Mouse (Mus musculus) adrenal gland, adult 18-20 months (tissue): ENCODE data around the gene Elmo3. TPM values are rescaled to one million over a fixed set of nuclear protein-coding genes. Genes with fewer than 3 reads are reported as not detected.
A peak's percentile ranks its signal among the peaks of the same experiment; 100 is the strongest.

Experiments used
- DNase-seq, 2 experiments: peaks; one replicate each; pipeline ENCODE4 v3.0.0; 2021 to 2022; ENCODE audit warnings: low spot score in 2 of 2
- long read RNA-seq, 2 experiments: library from polyadenylated mRNA; stranded (forward); transcript quantifications; one replicate each; pipeline ENCODE4 v2.0.0; 2021
- total RNA-seq, 2 experiments: library from RNA; stranded (reverse); gene quantifications; 1 replicate in 1 of 2; 2 replicates in 1 of 2; pipeline ENCODE4 v1.2.3; 2021

Elmo3 gene
- 1 to 10 TPM; 4.5 to 6.9 TPM for total RNA-seq
- long read RNA-seq, experiment 1, partial matches to known transcripts: 3 of 12 reads
- long read RNA-seq, experiment 1, other reads (novel, unspliced or antisense): 5 of 12 reads
- long read RNA-seq, experiment 2, transcript Elmo3-201 (20 exons, 3,189 nt): major isoform, 15 of 23 reads
- long read RNA-seq, experiment 2, partial matches to known transcripts: 1 of 23 reads
- long read RNA-seq, experiment 2, other reads (novel, unspliced or antisense): 5 of 23 reads

- DNase-seq: peak; percentile 50 to 54
Measured at GRCm38 (mm10) chr8:105305211-105306145, at the start of gene Elmo3. TSS of gene Elmo3 (plus strand) at chr8:105305601.

DNA sequence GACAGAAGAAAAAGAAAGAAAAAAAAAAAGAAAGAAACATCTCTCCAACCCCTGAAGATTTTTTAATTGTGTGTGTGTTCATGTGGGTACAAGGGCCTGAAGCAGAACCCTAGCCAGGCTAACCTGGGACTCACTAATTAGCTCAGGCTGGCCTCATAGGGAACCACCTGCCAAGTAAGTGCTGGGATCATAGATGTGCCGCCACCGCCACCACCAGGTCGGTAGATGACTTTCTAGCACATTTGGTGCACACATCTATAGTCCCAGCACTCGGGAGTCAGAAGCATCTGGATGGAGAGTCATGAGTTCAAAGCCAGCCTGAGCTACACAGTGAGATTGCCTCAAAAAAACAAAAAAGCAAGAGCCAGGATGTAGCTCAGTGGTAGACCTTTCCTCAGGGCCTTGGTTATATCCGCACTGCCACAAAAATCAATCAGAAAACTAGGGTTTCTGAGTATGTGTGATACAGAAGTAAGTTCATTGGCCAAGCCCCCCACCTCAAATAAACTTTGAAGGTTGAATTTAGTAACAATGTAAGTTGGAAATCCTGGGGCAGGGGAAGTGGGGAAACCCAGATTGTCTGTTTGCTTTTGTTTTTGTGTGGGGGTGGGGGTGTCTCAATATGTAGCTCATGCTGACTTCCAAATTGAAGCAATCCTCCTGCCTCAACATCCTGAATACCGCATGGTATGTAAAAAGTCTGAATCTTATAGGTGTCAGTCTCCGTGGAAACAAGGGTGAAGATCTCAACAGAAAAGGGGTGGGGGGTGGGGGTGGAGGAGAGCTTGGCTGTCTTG, 47.9 kb upstream of the Elmo3 start:
- DNase-seq: no peak

GRCm38 (mm10) chr8:105258911-105259720, 46.3 kb upstream of the Elmo3 start:
- DNase-seq: no peak

- peak; percentile 73 to 84 for DNase-seq
Measured at GRCm38 (mm10) chr8:105259721-105260320, 45.6 kb upstream of the Elmo3 start.

- no peak for DNase-seq
Measured at GRCm38 (mm10) chr8:105260371-105261099, 44.9 kb upstream of the Elmo3 start.

- no peak for DNase-seq
Measured at GRCm38 (mm10) chr8:105261326-105261980, 43.9 kb upstream of the Elmo3 start.

DNA sequence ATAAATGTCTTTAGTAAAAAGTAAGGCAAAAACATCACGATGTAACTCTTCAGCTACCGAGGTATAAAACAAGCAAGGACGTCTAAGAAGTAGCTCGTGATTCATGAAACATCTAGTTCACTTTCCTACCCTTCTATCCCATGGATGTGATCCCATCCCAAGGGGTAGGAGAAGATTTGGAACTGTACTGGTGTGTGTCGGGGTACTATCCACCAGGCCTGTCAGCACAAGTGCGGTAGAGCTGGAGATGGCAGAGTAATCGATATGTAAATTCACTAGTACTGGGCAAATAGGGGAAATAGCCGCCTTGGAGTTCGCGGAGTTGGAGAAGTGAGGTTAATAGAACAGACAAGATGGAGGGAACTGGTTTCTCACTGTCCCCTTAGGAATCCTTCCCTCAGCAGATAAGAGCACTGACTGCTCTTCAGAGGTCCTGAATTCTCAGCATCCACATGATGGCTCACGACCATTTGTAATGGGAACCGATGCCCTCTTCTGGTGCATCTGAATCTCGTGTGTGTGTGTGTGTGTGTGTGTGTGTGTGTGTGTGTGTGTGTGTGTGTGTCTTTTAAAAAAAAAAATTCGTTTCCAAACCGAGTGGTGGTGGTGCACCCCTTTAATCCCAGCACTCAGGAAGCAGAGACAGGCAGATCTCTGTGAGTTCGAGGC, 42.0 kb upstream of the Elmo3 start:
- no peak for DNase-seq

DNA sequence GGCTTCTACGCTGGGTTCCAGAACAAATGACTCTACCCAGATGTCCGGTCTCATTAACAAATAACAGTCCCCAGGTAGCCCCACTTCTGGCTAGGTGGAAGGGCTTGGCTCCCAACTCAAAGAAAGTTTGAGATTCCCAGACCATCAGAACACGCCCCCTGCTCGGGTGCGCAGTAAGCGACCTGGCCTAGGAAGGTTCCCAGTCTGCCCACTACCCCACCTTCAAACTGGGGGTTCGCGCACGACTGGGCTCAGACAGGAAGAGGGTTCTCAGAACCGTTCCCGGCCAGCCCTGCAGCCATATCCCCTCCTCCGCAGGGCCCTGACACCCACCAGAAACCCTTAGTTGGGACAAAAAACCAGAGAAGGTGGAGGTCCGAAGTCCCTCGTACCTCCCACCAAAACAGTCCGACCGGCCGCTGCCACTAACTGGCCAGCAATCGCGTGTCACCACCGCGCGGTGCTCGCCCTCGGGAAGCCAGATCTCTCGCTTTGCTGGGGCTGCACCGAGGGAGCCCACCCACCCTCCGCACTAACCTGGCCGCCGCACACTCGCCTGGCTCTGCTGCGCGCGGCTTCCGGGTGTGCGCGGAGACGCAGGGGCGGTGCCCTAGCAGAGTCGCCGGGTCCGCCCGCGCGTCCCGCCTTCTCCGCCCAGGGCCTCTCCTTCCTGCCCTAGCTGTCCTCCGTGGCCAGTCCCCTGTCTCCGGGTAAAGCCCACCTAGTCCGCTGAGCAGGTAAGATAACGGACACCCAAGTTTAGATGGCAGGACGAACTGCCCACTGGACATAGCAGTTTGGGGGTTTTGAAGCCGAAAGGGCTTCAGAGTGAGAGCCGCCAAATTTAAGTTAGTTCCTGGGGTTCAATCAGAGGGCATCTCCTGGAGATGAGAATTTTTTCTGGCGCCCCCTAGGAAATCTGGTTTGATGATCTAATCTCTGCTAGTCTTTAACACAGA, 41.1 kb upstream of the Elmo3 start, which contains the start of the genes Tradd and Fbxl8:
Gene Tradd (minus strand): TSS at position 586 of the 959 bp plus-strand sequence.
Gene Fbxl8 (plus strand): TSS at position 625 of the 959 bp plus-strand sequence.
- peak; percentile 78 to 79 for DNase-seq

- DNase-seq: no peak
Measured at GRCm38 (mm10) chr8:105265128-105265527, 40.3 kb upstream of the Elmo3 start.

DNA sequence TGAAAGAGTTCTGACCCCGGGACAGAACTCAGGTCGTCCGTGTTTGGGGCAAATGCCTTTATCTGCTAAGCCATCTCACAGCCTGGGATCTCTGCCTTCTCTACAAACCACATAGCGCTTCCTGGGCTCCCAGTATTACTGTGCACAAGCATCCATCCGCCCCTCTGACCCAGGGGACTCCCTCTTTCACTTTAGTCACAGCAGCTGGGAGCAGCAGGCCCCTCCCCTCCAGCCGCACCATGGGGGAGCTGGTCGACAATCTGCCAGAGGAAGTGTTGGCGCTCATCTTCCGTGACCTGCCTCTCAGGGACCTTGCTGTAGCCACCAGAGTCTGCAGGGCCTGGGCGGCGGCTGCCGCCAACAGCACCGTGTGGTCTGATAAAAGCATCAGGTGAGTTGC, 38.6 kb upstream of the Elmo3 start:
- DNase-seq: no peak

GRCm38 (mm10) chr8:105268342-105269074, 36.9 kb upstream of the Elmo3 start:
- DNase-seq: no peak

GRCm38 (mm10) chr8:105269075-105269458, 36.3 kb upstream of the Elmo3 start:
- DNase-seq: no peak

GRCm38 (mm10) chr8:105269461-105269947, 35.9 kb upstream of the Elmo3 start, which contains the start of gene Hsf4:
TSS of gene Hsf4 (plus strand) at chr8:105269801.
- peak; percentile 67 to 76 for DNase-seq

- no peak for DNase-seq
Measured at GRCm38 (mm10) chr8:105270101-105270915, 35.1 kb upstream of the Elmo3 start.

GRCm38 (mm10) chr8:105270916-105271186, 34.5 kb upstream of the Elmo3 start:
- DNase-seq: no peak
